Mouse (Mus musculus) brain, embryonic 14.5 days (tissue): ENCODE data around the gene Ccdc142. TPM values are rescaled to one million over a fixed set of nuclear protein-coding genes. Genes with fewer than 3 reads are reported as not detected.

Source experiments
- DNase-seq: peaks from one replicate; pipeline ENCODE4 v3.0.0-alpha.2; 2011; ENCODE audit warnings: low read depth
- CTCF ChIP-seq: fragments of 200-500 bp; IDR thresholded peaks from 2 replicates; pipeline ENCODE4 v1.5.1; 2012; ENCODE audit warnings: inconsistent platforms, mild to moderate bottlenecking, moderate library complexity, borderline replicate concordance; ENCODE audit not compliant: insufficient read depth, insufficient read length; ENCODE audit errors: extremely low read depth
- POLR2A ChIP-seq: fragments of 200-500 bp; IDR thresholded peaks from 2 replicates; pipeline ENCODE4 v1.6.1; 2012; ENCODE audit warnings: mild to moderate bottlenecking, inconsistent platforms, borderline replicate concordance; ENCODE audit not compliant: poor library complexity, insufficient read depth, insufficient read length, severe bottlenecking; ENCODE audit errors: extremely low read depth
- polyA plus RNA-seq: library from polyadenylated mRNA; depleted of rRNA; stranded (reverse); fragments of >200 nt; gene quantifications from 2 replicates; pipeline ENCODE4 v1.2.3, GENCODE M21; 2012; rRNA removed

Gene Ccdc142
- polyA plus RNA-seq, result 10.4 and 12.8 TPM in 2 replicates

GRCm38 (mm10) chr6:83101316-83101687, at the start of gene Ccdc142, which contains the start of gene Gm42688:
TSS of gene Ccdc142 (plus strand) at chr6:83101601.
TSS of gene Gm42688 (plus strand) at chr6:83101617.
- DNase-seq, result peak; percentile 96
- TF ChIP-seq POLR2A (peak; percentile 8; the same call in 1 of the 2 replicates), CTCF (peak; percentile 41; the same call in 1 of the 2 replicates)

GRCm38 (mm10) chr6:83053136-83053960, 48.1 kb upstream of the Ccdc142 start:
- no peak for TF ChIP-seq POLR2A
- no peak for TF ChIP-seq CTCF
- DNase-seq, result peak; percentile 55

- DNase-seq, result peak; percentile 100
- TF ChIP-seq POLR2A (peak; percentile 60), CTCF (no peak)
These were observed 47.1 kb upstream of the Ccdc142 start, which contains the start of gene Aup1 for GRCm38 (mm10) chr6:83054074-83054851. TSS of gene Aup1 (plus strand) at chr6:83054521.

- peak; percentile 30; the same call in 1 of the 2 replicates for TF ChIP-seq CTCF
- no peak for TF ChIP-seq POLR2A
- DNase-seq, result peak; percentile 40
These were observed 46.5 kb upstream of the Ccdc142 start, which contains the start of gene Htra2 for GRCm38 (mm10) chr6:83054871-83055431. TSS of gene Htra2 (minus strand) at chr6:83055273.

DNA sequence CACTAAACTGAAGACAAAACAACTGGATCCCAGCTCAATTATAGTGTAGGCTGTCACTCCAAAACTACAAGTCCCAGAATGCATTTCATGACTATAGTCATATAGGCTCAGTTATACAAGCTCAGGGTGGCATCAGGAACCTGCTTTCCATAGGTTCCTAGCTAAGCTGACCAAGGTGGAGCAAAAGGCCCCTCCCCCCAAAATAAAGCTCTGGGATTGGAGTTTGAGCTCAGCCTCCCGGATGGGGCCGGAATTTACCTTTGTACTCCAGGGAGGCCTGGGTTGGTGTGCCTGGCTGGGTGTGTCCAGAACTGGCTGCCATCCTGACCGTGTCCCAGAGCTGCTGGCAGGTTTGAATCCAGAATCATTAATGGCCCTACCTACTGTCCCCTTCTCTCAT, 43.6 kb upstream of the Ccdc142 start, which contains the start of gene Dqx1:
Gene Dqx1 (plus strand): TSS at position 55 of the 400 bp plus-strand sequence.
- TF ChIP-seq CTCF (no peak), POLR2A (no peak)
- DNase-seq, result no peak

- no peak for TF ChIP-seq POLR2A
- no peak for TF ChIP-seq CTCF
These were observed 42.7 kb upstream of the Ccdc142 start for GRCm38 (mm10) chr6:83058725-83059124.

DNA sequence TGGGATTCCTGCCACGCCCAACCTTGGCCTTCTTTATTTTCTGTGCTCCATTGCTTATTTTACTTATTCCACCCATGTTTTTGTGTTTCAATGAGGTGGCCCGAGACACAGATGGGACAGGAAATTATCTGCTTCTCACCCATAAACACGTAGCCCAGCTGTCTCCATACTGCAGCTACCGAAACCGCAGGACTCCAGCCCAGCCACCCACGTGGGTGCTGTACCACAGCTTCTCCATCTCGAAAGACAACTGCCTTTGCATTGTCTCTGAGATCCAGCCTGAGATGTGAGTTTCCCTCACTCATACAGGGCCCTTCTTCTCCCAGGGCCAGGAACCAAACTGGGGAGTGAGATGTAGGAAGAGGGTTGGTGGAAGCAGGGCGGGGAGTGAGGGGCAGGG, 35.4 kb upstream of the Ccdc142 start:
- no peak for DNase-seq
- TF ChIP-seq POLR2A, result no peak
- no peak for TF ChIP-seq CTCF

More at GRCm38 (mm10) chr6:83058725-83059124, 42.7 kb upstream of the Ccdc142 start:
- no peak for DNase-seq

DNA sequence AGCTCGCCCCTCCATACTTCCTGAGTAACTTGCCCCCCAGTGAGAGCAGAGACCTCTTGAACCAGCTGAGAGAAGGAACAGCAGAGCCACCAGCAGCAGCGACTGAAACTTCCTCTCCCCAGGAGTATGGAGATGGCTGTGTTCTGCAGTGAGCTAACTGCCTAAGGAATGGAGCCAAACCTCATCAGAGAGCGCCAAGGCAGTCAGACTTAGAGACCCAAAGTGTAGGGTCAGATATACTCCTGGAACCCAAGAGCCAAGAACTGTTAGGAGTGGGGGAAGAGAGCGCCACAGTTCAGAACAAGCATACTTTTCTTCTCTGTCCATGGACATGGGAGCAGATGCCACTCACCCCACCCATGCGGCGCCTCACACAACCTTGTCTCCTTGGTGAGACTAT, 35.0 kb upstream of the Ccdc142 start:
- TF ChIP-seq POLR2A, result no peak
- TF ChIP-seq CTCF, result no peak

DNA sequence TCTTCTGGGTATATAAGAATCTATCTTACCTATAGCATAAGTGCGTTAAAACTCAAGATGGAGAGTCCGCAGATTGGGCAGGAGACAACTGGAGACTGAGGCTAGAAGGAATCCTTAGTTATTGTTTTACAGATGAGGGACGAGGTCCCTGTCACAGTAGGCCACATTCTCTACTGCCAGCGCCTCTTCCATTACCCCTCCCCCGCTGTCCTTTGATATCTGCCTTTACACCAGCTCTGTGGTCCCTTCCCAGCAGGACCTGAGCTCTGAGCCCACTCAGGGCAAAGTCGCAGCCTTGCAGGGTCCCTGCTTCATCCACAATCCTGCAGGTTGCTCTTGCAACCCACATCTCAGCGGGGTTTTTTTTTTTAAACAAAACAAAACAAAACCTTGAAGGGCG, 33.2 kb upstream of the Ccdc142 start:
- DNase-seq, result no peak
- no peak for TF ChIP-seq POLR2A
- TF ChIP-seq CTCF, result no peak

More for the DNA sequence above, 35.0 kb upstream of the Ccdc142 start:
- DNase-seq, result no peak

DNA sequence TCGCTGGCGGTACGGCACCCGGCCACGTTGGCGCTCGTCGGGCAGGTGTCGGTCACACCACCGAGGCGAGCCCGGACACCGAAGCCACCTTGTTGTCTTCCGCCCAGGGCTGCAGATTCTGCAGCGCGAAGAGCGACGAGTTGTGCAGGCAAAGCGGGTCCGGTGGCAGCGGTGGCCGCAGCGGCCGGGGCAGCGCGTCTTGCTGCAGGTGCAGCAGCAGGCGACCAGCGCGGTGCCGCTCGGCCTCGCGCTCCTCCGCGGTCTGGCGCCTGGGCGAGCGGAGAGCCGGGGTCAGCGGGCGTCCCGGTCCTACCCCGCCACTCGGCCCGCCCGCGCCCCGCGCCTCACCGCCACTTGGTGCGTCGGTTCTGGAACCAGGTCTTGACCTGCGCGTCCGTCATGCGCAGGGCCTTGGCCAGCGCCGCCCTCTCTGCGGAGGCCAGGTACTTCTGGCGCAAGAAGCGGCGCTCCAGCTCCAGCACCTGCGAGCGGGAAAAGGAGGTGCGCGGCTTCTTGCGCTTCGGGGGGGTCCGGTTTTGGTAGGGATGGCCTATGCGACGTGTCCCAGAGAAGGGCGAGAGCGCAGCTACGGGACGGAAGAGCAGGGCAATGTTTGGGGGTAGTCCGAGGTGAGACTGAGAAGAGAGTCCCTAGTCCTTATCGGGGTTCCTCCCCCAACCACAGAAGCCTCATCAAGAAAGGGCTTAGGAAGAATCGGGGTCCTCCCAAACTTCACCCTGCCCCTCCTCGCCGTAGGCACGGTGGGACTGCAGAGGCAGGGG, 32.5 kb upstream of the Ccdc142 start:
- TF ChIP-seq POLR2A, result no peak
- TF ChIP-seq CTCF, result no peak
- DNase-seq, result no peak
